Mouse (Mus musculus) leukemia stem cell, adult 10-12 weeks (primary cell): ENCODE results near the gene Gm16513. TPM values are rescaled to one million over a fixed set of nuclear protein-coding genes. Genes with fewer than 3 reads are reported as not detected.

Experiments used
- polyA plus RNA-seq: library from polyadenylated mRNA; stranded (reverse); fragments of >175 nt; gene quantifications from 2 replicates; pipeline ENCODE4 v1.2.3, GENCODE M21; 2012; ENCODE audit warnings: low replicate concordance

The Gm16513 gene
- polyA plus RNA-seq = not detected in 2 replicates

GRCm38 (mm10) chr5:95182324-95182723 lies at the start of gene Gm16513:
Gene Gm16513, plus strand, starts transcription at chr5:95182624.

Other genes starting within 250 kb of the Gm16513 start
- gene Gm6367, start 194.0 kb upstream of the Gm16513 start, polyA plus RNA-seq = not detected in 2 replicates
- not detected in 2 replicates for gene Gm7942, start 75.7 kb upstream of the Gm16513 start, polyA plus RNA-seq
- not detected in 2 replicates for gene Gm10424, start 90.1 kb downstream of the Gm16513 start, polyA plus RNA-seq
- gene Gm3259, start 123.3 kb downstream of the Gm16513 start, polyA plus RNA-seq = not detected in 2 replicates